Mouse (Mus musculus) E14TG2a.4 (cell line): Measurements from ENCODE around the gene Ddr1.

ENCODE experiments used
- CTCF ChIP-seq: conservative IDR thresholded peaks from 2 replicates; pipeline ENCODE4 v1.5.1; 2014; ENCODE audit warnings: low read length
- NANOG ChIP-seq: IDR thresholded peaks from 2 replicates; pipeline ENCODE4 v1.6.1; 2014; ENCODE audit warnings: borderline replicate concordance, low read length, mixed read lengths

- TF ChIP-seq CTCF (no peak), NANOG (no peak)
These were observed 2.4 kb downstream of the Ddr1 start for GRCm38 (mm10) chr17:35701978-35702461.
